Mouse (Mus musculus): ENCODE results near the gene Pak4. TPM values are rescaled to one million over a fixed set of nuclear protein-coding genes. Genes with fewer than 3 reads are reported as not detected.
"Not testable (repeated sequence)": the region's sequence is repeated elsewhere in the genome, so short reads cannot be mapped to it uniquely, and the experiment has no call there.

Gene Pak4
- total RNA-seq (2021), result 1 to 10 TPM; 5.5 to 7.0 TPM
- long read RNA-seq, experiment 1, transcript Pak4-202 (10 exons, 2,899 nt), result major isoform, 6 of 8 reads
- long read RNA-seq, experiment 1, partial matches to known transcripts, result 2 of 8 reads
- long read RNA-seq, experiment 1, other reads (novel, unspliced or antisense), result 0 of 8 reads
- long read RNA-seq, experiment 2, partial matches to known transcripts, result 3 of 7 reads
- long read RNA-seq, experiment 2, other reads (novel, unspliced or antisense), result 1 of 7 reads

GRCm38 (mm10) chr7:28597642-28598446 is at the start of gene Pak4, which contains the start of gene Samd4b:
TSS of gene Pak4 (minus strand) at chr7:28598185.
TSS of gene Samd4b (minus strand) at chr7:28598144.
- peak; percentile 99 for DNase-seq

- no peak for DNase-seq
These were observed 49.0 kb upstream of the Pak4 start for GRCm38 (mm10) chr7:28647016-28647415.

GRCm38 (mm10) chr7:28645947-28646475 is 48.0 kb upstream of the Pak4 start:
- DNase-seq, result no peak

GRCm38 (mm10) chr7:28645366-28645765 is 47.4 kb upstream of the Pak4 start:
- no peak for DNase-seq

GRCm38 (mm10) chr7:28641546-28641945 is 43.6 kb upstream of the Pak4 start:
- no peak for DNase-seq

- no peak for DNase-seq
These were observed 39.5 kb upstream of the Pak4 start for GRCm38 (mm10) chr7:28637511-28637910.

GRCm38 (mm10) chr7:28634128-28634527 is 36.1 kb upstream of the Pak4 start:
- no peak for DNase-seq

GRCm38 (mm10) chr7:28631073-28631472 is 33.1 kb upstream of the Pak4 start, which contains the start of gene Acp7:
TSS of gene Acp7 (minus strand) at chr7:28631332.
- no peak for DNase-seq

- no peak for DNase-seq
These were observed 26.8 kb upstream of the Pak4 start for GRCm38 (mm10) chr7:28624791-28625190.

GRCm38 (mm10) chr7:28619098-28619715 is 21.2 kb upstream of the Pak4 start:
- no peak for DNase-seq

GRCm38 (mm10) chr7:28605951-28606350 is 8.0 kb upstream of the Pak4 start:
- DNase-seq, result no peak

GRCm38 (mm10) chr7:28603788-28604187 is 5.8 kb upstream of the Pak4 start:
- not testable (repeated sequence) for DNase-seq

- no peak for DNase-seq
These were observed 5.2 kb upstream of the Pak4 start for GRCm38 (mm10) chr7:28603136-28603535.

- peak; percentile 41 for DNase-seq
These were observed 3.7 kb upstream of the Pak4 start for GRCm38 (mm10) chr7:28601668-28602067.

GRCm38 (mm10) chr7:28601029-28601428 is 3.0 kb upstream of the Pak4 start:
- DNase-seq, result peak; percentile 66

GRCm38 (mm10) chr7:28598951-28599350 is 966 bp upstream of the Pak4 start:
- no peak for DNase-seq

GRCm38 (mm10) chr7:28597277-28597570 is 761 bp downstream of the Pak4 start:
- DNase-seq, result no peak

GRCm38 (mm10) chr7:28596436-28597276 is 1.3 kb downstream of the Pak4 start:
- DNase-seq, result no peak

- DNase-seq, result no peak
These were observed 2.1 kb downstream of the Pak4 start for GRCm38 (mm10) chr7:28595751-28596435.

GRCm38 (mm10) chr7:28593206-28594111 is 4.5 kb downstream of the Pak4 start:
- DNase-seq, result peak; percentile 42
